Mouse (Mus musculus): ENCODE results near the gene Olfr846.

The Olfr846 gene

DNA sequence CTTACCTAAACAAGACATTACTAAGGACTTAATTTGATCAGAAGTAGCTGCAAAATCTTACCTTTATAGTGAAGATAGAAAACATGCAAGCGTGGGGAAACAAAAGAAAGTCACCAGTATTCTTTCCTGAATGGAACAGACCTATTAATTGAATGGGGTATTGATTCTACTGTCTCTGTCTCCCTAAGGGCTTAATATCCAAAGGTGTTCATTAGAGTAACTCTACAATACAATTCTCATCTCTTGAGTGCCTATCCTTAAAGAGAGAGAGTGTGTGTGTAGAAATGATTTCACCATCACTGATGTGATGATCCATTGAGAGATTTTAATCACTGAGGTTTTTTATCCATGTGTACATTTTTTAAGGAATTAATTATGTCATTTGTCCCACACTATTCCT, at the start of gene Olfr846:
Gene Olfr846, minus strand, starts transcription at position 101 of the 400 bp plus-strand sequence.
- DNase-seq, result no peak

DNA sequence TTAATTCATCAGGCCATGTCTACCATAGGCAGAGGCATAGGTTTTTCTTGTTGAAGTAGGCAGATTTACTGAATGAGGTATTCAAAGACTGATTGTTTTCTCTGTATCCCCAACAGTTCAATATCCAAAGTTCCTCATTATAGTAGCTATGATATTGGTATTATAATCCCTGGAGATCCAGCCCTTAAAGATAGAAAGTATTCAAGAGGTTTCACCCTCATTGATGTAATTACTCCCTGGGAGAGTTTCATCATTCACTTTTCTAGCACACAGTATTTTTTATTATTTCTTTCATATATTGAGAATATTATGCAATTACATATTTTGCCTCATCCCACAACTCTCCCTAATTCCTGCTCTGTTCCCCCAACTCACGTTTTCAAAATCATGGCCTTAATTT, 14.8 kb upstream of the Olfr846 start, which contains the start of gene Olfr847:
Gene Olfr847, minus strand, starts transcription at position 101 of the 400 bp plus-strand sequence.
- no peak for DNase-seq

DNA sequence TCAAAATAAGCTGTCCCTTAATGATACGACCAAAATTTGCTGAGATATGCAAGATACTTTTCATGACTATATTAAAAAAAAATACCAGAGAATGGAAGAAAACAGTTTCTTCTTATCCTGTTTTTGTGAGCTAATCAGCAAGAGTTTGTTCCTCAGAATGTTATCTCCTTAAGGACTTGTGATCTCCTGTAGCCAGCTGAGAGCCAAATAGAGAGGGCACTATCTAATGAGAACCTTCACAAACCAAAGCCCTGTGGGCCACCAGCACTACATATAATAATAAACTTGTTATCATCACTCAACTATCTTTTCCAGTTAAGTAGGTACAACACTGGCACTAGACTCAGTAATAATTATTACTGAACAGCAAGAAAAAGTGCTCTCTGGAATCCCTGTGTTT, 27.6 kb downstream of the Olfr846 start, which contains the start of gene Olfr845:
Gene Olfr845, plus strand, starts transcription at position 301 of the 400 bp plus-strand sequence.
- DNase-seq, result no peak

DNA sequence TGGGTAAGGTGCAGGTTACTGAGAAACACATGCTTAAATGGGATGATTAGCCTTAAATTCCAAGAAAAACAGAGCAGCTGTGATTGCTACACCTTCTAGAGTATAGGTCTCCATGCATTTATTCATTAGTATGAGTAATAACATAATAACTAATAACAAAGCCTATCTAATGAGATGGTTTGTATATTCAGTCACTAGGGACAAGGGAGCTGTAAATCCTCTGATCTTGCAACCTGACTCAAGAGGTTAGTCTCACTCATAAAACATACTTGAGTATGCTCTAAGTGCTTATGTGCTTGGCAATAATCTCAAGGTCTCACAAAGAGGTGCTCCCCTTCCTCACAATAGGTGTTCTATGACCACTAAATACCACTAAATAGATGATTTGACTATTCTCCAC, 47.8 kb downstream of the Olfr846 start, which contains the start of gene Olfr844:
Gene Olfr844, plus strand, starts transcription at position 301 of the 400 bp plus-strand sequence.
- no peak for DNase-seq
